Mouse (Mus musculus) heart, postnatal 10 days (tissue): ENCODE measurements around the gene Oprd1. TPM values are rescaled to one million over a fixed set of nuclear protein-coding genes. Genes with fewer than 3 reads are reported as not detected.

ENCODE experiments used
- DNase-seq, 2 experiments: peaks; one replicate each; pipeline ENCODE4 v3.0.0; 2021
- intact Hi-C: fragments of 180-260 bp; cut with DNase I; formaldehyde crosslinking; loops from one replicate; pipeline ENCODE4 v1.15.1; 2025
- total RNA-seq, 2 experiments: library from RNA; stranded (reverse); gene quantifications; 2 replicates each; pipeline ENCODE4 v1.2.3; 2021

The Oprd1 gene
- total RNA-seq, 2 experiments from 2014 or later, result 0.24 to 0.30 TPM

GRCm38 (mm10) chr4:132064550-132064949, 79.7 kb downstream of the Oprd1 start:
- DNase-seq, result no peak
- intact Hi-C loops, result no loop called here

GRCm38 (mm10) chr4:132062934-132063884, 81.1 kb downstream of the Oprd1 start:
- intact Hi-C loops, result no loop called here
- no peak for DNase-seq

GRCm38 (mm10) chr4:132062289-132062688, 82.0 kb downstream of the Oprd1 start:
- intact Hi-C loops, result no loop called here
- DNase-seq, result no peak

Other genes with a start within 250 kb of the Oprd1 start
- gene Tmem200b, start 222.7 kb downstream of the Oprd1 start, total RNA-seq, result 10 to 100 TPM; 11.3 to 14.4 TPM
- gene Gm10300, start 69.8 kb downstream of the Oprd1 start, total RNA-seq, result under 1 TPM in 1 of 2 experiments, not detected in 1; 0.10 TPM
- 100 to 1,000 TPM in 1 of 2 experiments, 10 to 100 TPM in 1; 86.0 to 131 TPM for gene Epb41, start 69.2 kb downstream of the Oprd1 start, total RNA-seq
- gene Ythdf2, start 67.8 kb upstream of the Oprd1 start, total RNA-seq, result 10 to 100 TPM; 40.0 to 42.4 TPM
- gene Gmeb1, start 117.1 kb upstream of the Oprd1 start, total RNA-seq, result 10 to 100 TPM; 14.5 TPM
- gene Taf12, start 129.9 kb upstream of the Oprd1 start, total RNA-seq, result 10 to 100 TPM; 21.8 to 28.0 TPM
- gene Rab42, start 158.9 kb upstream of the Oprd1 start, total RNA-seq, result 1 to 10 TPM; 1.1 TPM
- gene Trnau1ap, start 185.1 kb upstream of the Oprd1 start, total RNA-seq, result 10 to 100 TPM; 28.3 to 29.5 TPM
- 10 to 100 TPM; 13.9 to 17.0 TPM for gene Rcc1, start 209.1 kb upstream of the Oprd1 start, total RNA-seq